Mouse (Mus musculus): ENCODE measurements around the gene Tchp. TPM values are rescaled to one million over a fixed set of nuclear protein-coding genes. Genes with fewer than 3 reads are reported as not detected.

The Tchp gene
- polyA plus RNA-seq, 1 experiment from 2014 or later, result 9.0 TPM

GRCm38 (mm10) chr5:114753384-114753783 is 45.8 kb downstream of the Tchp start:
- H3K27me3 ChIP-seq (replicated peaks; ENCODE audit: control insufficient read depth, insufficient read depth, low read length), result no peaks in the 10 kb centered on the region
- DNase-seq (ENCODE audit: low spot score) (no peak), ATAC-seq (replicated peaks; ENCODE audit: low FRiP score, low TSS enrichment, low read depth) (no peak)
- 90% methylated on average over 12 of the region's 12 CpGs for WGBS
- no peak overlapping the region for H3K27ac ChIP-seq (ENCODE audit: low read depth)
- no peak overlapping the region for H3K4me2 ChIP-seq (ENCODE audit: low read length)
- H3K9ac ChIP-seq (ENCODE audit: low read length), result no peak overlapping the region
- H3K36me3 ChIP-seq (ENCODE audit: control insufficient read depth, insufficient read depth, low read length), result peaks cover 78% of the 10 kb centered on the region
- no peaks in the 10 kb centered on the region for H3K9me3 ChIP-seq (ENCODE audit: control insufficient read depth, low read length)
- H3K4me1 ChIP-seq (replicated peaks; ENCODE audit: control insufficient read depth, insufficient read depth, low read length), result no peaks in the 10 kb centered on the region
- no peak overlapping the region for H3K4me3 ChIP-seq (ENCODE audit: low read depth, low read length)

- Histone ChIP-seq H3K27me3 (replicated peaks; ENCODE audit: control insufficient read depth, insufficient read depth, low read length) (no peaks in the 10 kb centered on the region), H3K36me3 (ENCODE audit: control insufficient read depth, insufficient read depth, low read length) (peaks cover 67% of the 10 kb centered on the region)
Measured at GRCm38 (mm10) chr5:114759536-114760090, 52.1 kb downstream of the Tchp start.

GRCm38 (mm10) chr5:114761980-114762379 is 54.4 kb downstream of the Tchp start:
- H3K9me3 ChIP-seq (ENCODE audit: control insufficient read depth, low read length), result no peaks in the 10 kb centered on the region
- ATAC-seq (replicated peaks; ENCODE audit: low FRiP score, low TSS enrichment, low read depth), result no peak
- WGBS, result 89% methylated on average over 8 of the region's 8 CpGs
- no peak overlapping the region for H3K4me2 ChIP-seq (ENCODE audit: low read length)
- no peaks in the 10 kb centered on the region for H3K27me3 ChIP-seq (replicated peaks; ENCODE audit: control insufficient read depth, insufficient read depth, low read length)
- H3K27ac ChIP-seq (ENCODE audit: low read depth), result no peak overlapping the region
- no peak overlapping the region for H3K9ac ChIP-seq (ENCODE audit: low read length)
- H3K4me1 ChIP-seq (replicated peaks; ENCODE audit: control insufficient read depth, insufficient read depth, low read length), result no peaks in the 10 kb centered on the region
- H3K4me3 ChIP-seq (ENCODE audit: low read depth, low read length), result no peak overlapping the region
- DNase-seq (ENCODE audit: low spot score), result no peak
- H3K36me3 ChIP-seq (ENCODE audit: control insufficient read depth, insufficient read depth, low read length), result peaks cover 74% of the 10 kb centered on the region

More at GRCm38 (mm10) chr5:114759536-114760090, 52.1 kb downstream of the Tchp start:
- Histone ChIP-seq H3K4me1 (replicated peaks; ENCODE audit: control insufficient read depth, insufficient read depth, low read length) (no peaks in the 10 kb centered on the region), H3K4me2 (ENCODE audit: low read length) (no peak overlapping the region), H3K27ac (ENCODE audit: low read depth) (no peak overlapping the region), H3K4me3 (ENCODE audit: low read depth, low read length) (no peak overlapping the region), H3K9me3 (ENCODE audit: control insufficient read depth, low read length) (no peaks in the 10 kb centered on the region), H3K9ac (ENCODE audit: low read length) (no peak overlapping the region)
- WGBS, result 90% methylated on average over 5 of the region's 5 CpGs
- ATAC-seq (replicated peaks; ENCODE audit: low FRiP score, low TSS enrichment, low read depth) (no peak), DNase-seq (ENCODE audit: low spot score) (no peak)

GRCm38 (mm10) chr5:114764812-114765735 is 57.5 kb downstream of the Tchp start:
- DNase-seq (ENCODE audit: low spot score) (no peak), ATAC-seq (replicated peaks; ENCODE audit: low FRiP score, low TSS enrichment, low read depth) (no peak)
- no peaks in the 10 kb centered on the region for H3K9me3 ChIP-seq (ENCODE audit: control insufficient read depth, low read length)
- no peaks in the 10 kb centered on the region for H3K4me1 ChIP-seq (replicated peaks; ENCODE audit: control insufficient read depth, insufficient read depth, low read length)
- H3K4me2 ChIP-seq (ENCODE audit: low read length), result no peak overlapping the region
- no peak overlapping the region for H3K9ac ChIP-seq (ENCODE audit: low read length)
- 89% methylated on average over 18 of the region's 18 CpGs for WGBS
- H3K27ac ChIP-seq (ENCODE audit: low read depth), result no peak overlapping the region
- H3K4me3 ChIP-seq (ENCODE audit: low read depth, low read length), result no peak overlapping the region
- peaks cover 61% of the 10 kb centered on the region for H3K36me3 ChIP-seq (ENCODE audit: control insufficient read depth, insufficient read depth, low read length)
- no peaks in the 10 kb centered on the region for H3K27me3 ChIP-seq (replicated peaks; ENCODE audit: control insufficient read depth, insufficient read depth, low read length)

GRCm38 (mm10) chr5:114766686-114767085 is 59.1 kb downstream of the Tchp start:
- no peaks in the 10 kb centered on the region for H3K27me3 ChIP-seq (replicated peaks; ENCODE audit: control insufficient read depth, insufficient read depth, low read length)
- H3K36me3 ChIP-seq (ENCODE audit: control insufficient read depth, insufficient read depth, low read length), result peaks cover 45% of the 10 kb centered on the region
- no peak overlapping the region for H3K4me2 ChIP-seq (ENCODE audit: low read length)
- no peaks in the 10 kb centered on the region for H3K9me3 ChIP-seq (ENCODE audit: control insufficient read depth, low read length)
- DNase-seq (ENCODE audit: low spot score), result no peak
- H3K4me3 ChIP-seq (ENCODE audit: low read depth, low read length), result no peak overlapping the region
- H3K27ac ChIP-seq (ENCODE audit: low read depth), result no peak overlapping the region
- ATAC-seq (replicated peaks; ENCODE audit: low FRiP score, low TSS enrichment, low read depth), result no peak
- H3K9ac ChIP-seq (ENCODE audit: low read length), result no peak overlapping the region
- 0 out of 2 replicates have a peak, but pooled peaks cover 1% of the 10 kb centered on the region for H3K4me1 ChIP-seq (replicated peaks; ENCODE audit: control insufficient read depth, insufficient read depth, low read length)
- WGBS, result 93% methylated on average over 8 of the region's 8 CpGs

- Histone ChIP-seq H3K4me3 (ENCODE audit: low read depth, low read length) (no peak overlapping the region), H3K4me2 (ENCODE audit: low read length) (no peak overlapping the region), H3K27ac (ENCODE audit: low read depth) (no peak overlapping the region), H3K36me3 (ENCODE audit: control insufficient read depth, insufficient read depth, low read length) (peaks cover 41% of the 10 kb centered on the region), H3K4me1 (replicated peaks; ENCODE audit: control insufficient read depth, insufficient read depth, low read length) (0 out of 2 replicates have a peak, but pooled peaks cover 6% of the 10 kb centered on the region), H3K9me3 (ENCODE audit: control insufficient read depth, low read length) (no peaks in the 10 kb centered on the region), H3K27me3 (replicated peaks; ENCODE audit: control insufficient read depth, insufficient read depth, low read length) (no peaks in the 10 kb centered on the region), H3K9ac (ENCODE audit: low read length) (no peak overlapping the region)
- no peak for ATAC-seq (replicated peaks; ENCODE audit: low FRiP score, low TSS enrichment, low read depth)
- 93% methylated on average over 7 of the region's 7 CpGs for WGBS
- DNase-seq (ENCODE audit: low spot score), result no peak
Measured at GRCm38 (mm10) chr5:114767185-114767584, 59.6 kb downstream of the Tchp start.

GRCm38 (mm10) chr5:114769786-114770185 is 62.2 kb downstream of the Tchp start:
- ATAC-seq (replicated peaks; ENCODE audit: low FRiP score, low TSS enrichment, low read depth) (no peak), DNase-seq (ENCODE audit: low spot score) (no peak)
- no peak overlapping the region for H3K9ac ChIP-seq (ENCODE audit: low read length)
- 91% methylated on average over 8 of the region's 8 CpGs for WGBS
- H3K36me3 ChIP-seq (ENCODE audit: control insufficient read depth, insufficient read depth, low read length), result peaks cover 16% of the 10 kb centered on the region
- H3K27ac ChIP-seq (ENCODE audit: low read depth), result no peak overlapping the region
- no peak overlapping the region for H3K4me2 ChIP-seq (ENCODE audit: low read length)
- no peak overlapping the region for H3K4me3 ChIP-seq (ENCODE audit: low read depth, low read length)
- H3K4me1 ChIP-seq (replicated peaks; ENCODE audit: control insufficient read depth, insufficient read depth, low read length), result peaks cover 9% of the 10 kb centered on the region; the same call in 1 of the 2 replicates
- H3K27me3 ChIP-seq (replicated peaks; ENCODE audit: control insufficient read depth, insufficient read depth, low read length), result no peaks in the 10 kb centered on the region
- no peaks in the 10 kb centered on the region for H3K9me3 ChIP-seq (ENCODE audit: control insufficient read depth, low read length)

GRCm38 (mm10) chr5:114771796-114772195 is 64.2 kb downstream of the Tchp start:
- WGBS, result 75% methylated on average over 8 of the region's 8 CpGs
- no peaks in the 10 kb centered on the region for H3K27me3 ChIP-seq (replicated peaks; ENCODE audit: control insufficient read depth, insufficient read depth, low read length)
- H3K27ac ChIP-seq (ENCODE audit: low read depth), result no peak overlapping the region
- H3K36me3 ChIP-seq (ENCODE audit: control insufficient read depth, insufficient read depth, low read length), result no peaks in the 10 kb centered on the region
- H3K4me2 ChIP-seq (ENCODE audit: low read length), result peak overlapping the region; percentile 87
- DNase-seq (ENCODE audit: low spot score) (no peak), ATAC-seq (replicated peaks; ENCODE audit: low FRiP score, low TSS enrichment, low read depth) (no peak)
- H3K4me3 ChIP-seq (ENCODE audit: low read depth, low read length), result peak overlapping the region; percentile 67
- H3K9me3 ChIP-seq (ENCODE audit: control insufficient read depth, low read length), result no peaks in the 10 kb centered on the region
- no peak overlapping the region for H3K9ac ChIP-seq (ENCODE audit: low read length)
- peaks cover 20% of the 10 kb centered on the region; the same call in 1 of the 2 replicates for H3K4me1 ChIP-seq (replicated peaks; ENCODE audit: control insufficient read depth, insufficient read depth, low read length)
